Mouse (Mus musculus): ENCODE measurements around the gene Adh5. TPM values are rescaled to one million over a fixed set of nuclear protein-coding genes. Genes with fewer than 3 reads are reported as not detected.

The Adh5 gene
- polyA plus RNA-seq (2021; fragmentation: Nextera tagmentation) = 103 and 110 TPM in 2 replicates
- long read RNA-seq, experiment 1, transcript Adh5-201 (9 exons, 1,604 nt) = major isoform, 183 of 199 reads
- long read RNA-seq, experiment 1, partial matches to known transcripts = 13 of 199 reads
- long read RNA-seq, experiment 1, other reads (novel, unspliced or antisense) = 3 of 199 reads
- long read RNA-seq, experiment 2, transcript Adh5-201 (9 exons, 1,604 nt) = major isoform, 261 of 277 reads
- long read RNA-seq, experiment 2, partial matches to known transcripts = 6 of 277 reads
- long read RNA-seq, experiment 2, other reads (novel, unspliced or antisense) = 9 of 277 reads

GRCm38 (mm10) chr3:138442612-138443464, at the start of gene Adh5:
Adh5 (plus strand) TSS chr3:138443093.

DNA sequence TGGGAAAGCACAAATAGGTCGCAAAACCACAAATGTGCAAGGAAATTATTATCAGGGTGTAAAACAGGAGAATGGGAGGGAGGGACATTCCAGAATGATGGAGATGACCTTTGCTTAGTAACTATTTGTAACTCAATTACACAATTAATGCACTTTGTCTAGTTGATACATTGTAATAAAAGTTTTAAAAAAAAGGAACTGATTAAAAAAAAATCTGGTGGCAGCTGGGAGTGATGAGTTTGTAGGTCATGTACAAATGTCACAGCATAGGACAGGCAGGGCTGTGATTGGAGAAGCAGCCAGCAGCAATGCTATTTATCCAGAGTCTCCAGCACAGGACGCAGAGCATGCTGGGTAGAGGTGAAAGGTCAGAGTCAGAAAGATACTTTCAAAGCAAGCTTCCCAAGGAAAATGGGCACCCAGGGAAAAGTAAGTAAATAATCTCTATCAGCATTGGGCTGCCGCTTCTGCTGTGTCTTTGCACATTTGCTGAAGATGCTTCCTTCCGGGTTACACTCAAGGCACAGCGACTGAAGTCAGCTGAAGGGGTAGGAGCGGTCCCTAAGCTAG, 27.7 kb upstream of the Adh5 start, which contains the start of gene Adh4:
Adh4 (plus strand) TSS at position 346 of the 570 bp plus-strand sequence.

GRCm38 (mm10) chr3:138489327-138490033, 46.6 kb downstream of the Adh5 start, which contains the start of gene Metap1:
Metap1 (minus strand) TSS chr3:138489515.

Other genes with a start within 250 kb of the Adh5 start
- gene 4930579F01Rik, start 249.3 kb upstream of the Adh5 start, polyA plus RNA-seq (2021; fragmentation: Nextera tagmentation) = not detected in 2 replicates
- gene Adh7, start 225.3 kb upstream of the Adh5 start, polyA plus RNA-seq (2021; fragmentation: Nextera tagmentation) = 0.04 TPM in 1 of 2 replicates, not detected in the other
- gene Adh1, start 182.1 kb upstream of the Adh5 start, polyA plus RNA-seq (2021; fragmentation: Nextera tagmentation) = 0.30 and 0.70 TPM in 2 replicates
- not detected in 2 replicates for gene Adh6a, start 129.8 kb upstream of the Adh5 start, polyA plus RNA-seq (2021; fragmentation: Nextera tagmentation)
- not detected in 2 replicates for gene Adh6b, start 101.3 kb upstream of the Adh5 start, polyA plus RNA-seq (2021; fragmentation: Nextera tagmentation)
- not detected in 2 replicates for gene Adh4, start 27.6 kb upstream of the Adh5 start, polyA plus RNA-seq (2021; fragmentation: Nextera tagmentation)
- 21.8 and 23.3 TPM in 2 replicates for gene Metap1, start 46.4 kb downstream of the Adh5 start, polyA plus RNA-seq (2021; fragmentation: Nextera tagmentation)
- 124 and 129 TPM in 2 replicates for gene Eif4e, start 83.1 kb downstream of the Adh5 start, polyA plus RNA-seq (2021; fragmentation: Nextera tagmentation)

Measured in layer of hippocampus, adult 6 months (tissue).